Mouse (Mus musculus) neural tube, embryonic 13.5 days (tissue): ENCODE data around the gene Ddias. TPM values are rescaled to one million over a fixed set of nuclear protein-coding genes. Genes with fewer than 3 reads are reported as not detected.
"Not testable (repeated sequence)": the region's sequence is repeated elsewhere in the genome, so short reads cannot be mapped to it uniquely, and the experiment has no call there.

ENCODE experiments used
- ATAC-seq: fragments of 200-750 bp; cut with Nextera tagmentation; 2 replicates; pipeline ENCODE4 v1.8.0; 2017; ENCODE audit warnings: low read depth, mild to moderate bottlenecking, moderate TSS enrichment, moderate library complexity
- H3K27ac ChIP-seq: fragments of 300-500 bp; sonication (generic); replicated peaks from 2 replicates; pipeline ENCODE4 v1.5.1; 2015; ENCODE audit warnings: moderate library complexity, mild to moderate bottlenecking, inconsistent platforms
- H3K27me3 ChIP-seq: fragments of 300-500 bp; sonication (generic); 2 replicates; pipeline ENCODE4 v1.6.1; 2015; ENCODE audit warnings: mild to moderate bottlenecking, inconsistent platforms
- H3K36me3 ChIP-seq: fragments of 300-500 bp; sonication (generic); 2 replicates; pipeline ENCODE4 v1.6.1; 2015; ENCODE audit warnings: mild to moderate bottlenecking, inconsistent platforms
- H3K4me1 ChIP-seq: fragments of 300-500 bp; sonication (generic); replicated peaks from 2 replicates; pipeline ENCODE4 v1.6.1; 2015; ENCODE audit warnings: inconsistent platforms
- H3K4me2 ChIP-seq: fragments of 300-500 bp; sonication (generic); 2 replicates; pipeline ENCODE4 v1.6.1; 2015; ENCODE audit warnings: inconsistent platforms, mild to moderate bottlenecking, moderate library complexity
- H3K4me3 ChIP-seq: fragments of 300-500 bp; sonication (generic); 2 replicates; pipeline ENCODE4 v1.5.1; 2015; ENCODE audit warnings: mild to moderate bottlenecking, inconsistent platforms
- H3K9ac ChIP-seq: fragments of 300-500 bp; sonication (generic); 2 replicates; pipeline ENCODE4 v1.6.1; 2015; ENCODE audit warnings: moderate library complexity, mild to moderate bottlenecking, inconsistent platforms
- H3K9me3 ChIP-seq: fragments of 300-500 bp; sonication (generic); 2 replicates; pipeline ENCODE4 v1.6.1; 2016; ENCODE audit warnings: inconsistent platforms
- WGBS: fragments of 180-500 bp; shearing (Covaris S2); methylation state at CpG from one replicate; pipeline ENCODE4 v1.1.7; 2015; 5-methylcytosine and 5-hydroxymethylcytosine counted together
- polyA plus RNA-seq: library from polyadenylated mRNA; unstranded; fragments of >200 nt; fragmentation: Nextera tagmentation; extraction: Ambion mirVana; gene quantifications from 2 replicates; pipeline ENCODE4 v1.2.1, GENCODE M21; 2015

Gene Ddias
- polyA plus RNA-seq, result 4.9 TPM in 2 replicates

- Histone ChIP-seq H3K27me3 (no peaks in the 10 kb centered on the region), H3K4me1 (peaks cover 32% of the 10 kb centered on the region), H3K9me3 (no peaks in the 10 kb centered on the region), H3K4me3 (peak within 1 kb of the TSS; percentile 61), H3K4me2 (peak within 1 kb of the TSS; percentile 64), H3K36me3 (no peaks in the 10 kb centered on the region), H3K27ac (peak within 1 kb of the TSS; percentile 98), H3K9ac (peak within 1 kb of the TSS; percentile 85)
- under 1% methylated on average over 51 of the region's 53 CpGs for WGBS
- ATAC-seq, result peak; percentile 93
These were observed at the start of gene Ddias, which contains the start of gene Prcp for GRCm38 (mm10) chr7:92874116-92874675. Gene Ddias, minus strand, starts transcription at chr7:92874247. Gene Prcp, plus strand, starts transcription at chr7:92874470.

GRCm38 (mm10) chr7:92920857-92921172, 46.8 kb upstream of the Ddias start:
- Histone ChIP-seq H3K4me2 (no peak overlapping the region), H3K9ac (no peak overlapping the region), H3K27ac (no peak overlapping the region), H3K36me3 (0 out of 2 replicates have a peak, but pooled peaks cover 6% of the 10 kb centered on the region), H3K4me3 (no peak overlapping the region), H3K27me3 (no peaks in the 10 kb centered on the region), H3K4me1 (no peaks in the 10 kb centered on the region), H3K9me3 (no peaks in the 10 kb centered on the region)
- WGBS, result 68% methylated on average over 2 of the region's 2 CpGs
- no peak for ATAC-seq

- H3K4me2 ChIP-seq, result no peak overlapping the region
- H3K9ac ChIP-seq, result no peak overlapping the region
- no peak overlapping the region for H3K4me3 ChIP-seq
- no peaks in the 10 kb centered on the region for H3K9me3 ChIP-seq
- 0 out of 2 replicates have a peak, but pooled peaks cover 6% of the 10 kb centered on the region for H3K36me3 ChIP-seq
- no peak overlapping the region for H3K27ac ChIP-seq
- WGBS, result 82% methylated on average over 6 of the region's 6 CpGs
- H3K27me3 ChIP-seq, result no peaks in the 10 kb centered on the region
- ATAC-seq, result no peak
- no peaks in the 10 kb centered on the region for H3K4me1 ChIP-seq
These were observed 46.3 kb upstream of the Ddias start for GRCm38 (mm10) chr7:92920172-92920856.

- WGBS, result 71% methylated on average over 7 of the region's 7 CpGs
These were observed 30.2 kb upstream of the Ddias start for GRCm38 (mm10) chr7:92904285-92904684.

GRCm38 (mm10) chr7:92903360-92904038, 29.5 kb upstream of the Ddias start:
- no peak overlapping the region for H3K9ac ChIP-seq
- H3K4me1 ChIP-seq, result no peaks in the 10 kb centered on the region
- no peak overlapping the region for H3K4me3 ChIP-seq
- H3K27ac ChIP-seq, result no peak overlapping the region
- no peaks in the 10 kb centered on the region for H3K27me3 ChIP-seq
- no peak overlapping the region for H3K4me2 ChIP-seq
- H3K36me3 ChIP-seq, result no peaks in the 10 kb centered on the region
- no peaks in the 10 kb centered on the region for H3K9me3 ChIP-seq
- ATAC-seq, result peak; percentile 87
- WGBS, result 54% methylated on average over 7 of the region's 7 CpGs

More at GRCm38 (mm10) chr7:92904285-92904684, 30.2 kb upstream of the Ddias start:
- not testable (repeated sequence) for H3K9ac ChIP-seq, H3K27me3 ChIP-seq, H3K4me2 ChIP-seq, H3K9me3 ChIP-seq, H3K36me3 ChIP-seq, H3K4me1 ChIP-seq, H3K4me3 ChIP-seq, H3K27ac ChIP-seq
- ATAC-seq, result 0 out of 2 replicates have a peak, but pooled peaks have one; percentile 59

GRCm38 (mm10) chr7:92897021-92897420, 23.0 kb upstream of the Ddias start:
- Histone ChIP-seq H3K4me2 (no peak overlapping the region), H3K27ac (no peak overlapping the region), H3K36me3 (no peaks in the 10 kb centered on the region), H3K9ac (no peak overlapping the region), H3K27me3 (no peaks in the 10 kb centered on the region), H3K4me3 (no peak overlapping the region), H3K4me1 (no peaks in the 10 kb centered on the region), H3K9me3 (no peaks in the 10 kb centered on the region)
- 62% methylated on average over 2 of the region's 2 CpGs for WGBS
- no peak for ATAC-seq

- no peaks in the 10 kb centered on the region for H3K9me3 ChIP-seq
- no peaks in the 10 kb centered on the region for H3K36me3 ChIP-seq
- no peak overlapping the region for H3K27ac ChIP-seq
- no peak for ATAC-seq
- no peak overlapping the region for H3K4me2 ChIP-seq
- WGBS, result 88% methylated on average over 5 of the region's 5 CpGs
- H3K27me3 ChIP-seq, result no peaks in the 10 kb centered on the region
- no peaks in the 10 kb centered on the region for H3K4me1 ChIP-seq
- no peak overlapping the region for H3K9ac ChIP-seq
- no peak overlapping the region for H3K4me3 ChIP-seq
These were observed 22.0 kb upstream of the Ddias start for GRCm38 (mm10) chr7:92896036-92896435.

GRCm38 (mm10) chr7:92893478-92893877, 19.4 kb upstream of the Ddias start:
- ATAC-seq, result no peak
- Histone ChIP-seq H3K27ac (no peak overlapping the region), H3K9me3 (no peaks in the 10 kb centered on the region), H3K4me3 (no peak overlapping the region), H3K4me2 (no peak overlapping the region), H3K27me3 (no peaks in the 10 kb centered on the region), H3K9ac (no peak overlapping the region), H3K4me1 (0 out of 2 replicates have a peak, but pooled peaks cover 3% of the 10 kb centered on the region), H3K36me3 (no peaks in the 10 kb centered on the region)
- 55% methylated on average over 3 of the region's 3 CpGs for WGBS

GRCm38 (mm10) chr7:92890618-92891230, 16.7 kb upstream of the Ddias start:
- Histone ChIP-seq H3K9me3 (no peaks in the 10 kb centered on the region), H3K4me1 (0 out of 2 replicates have a peak, but pooled peaks cover 3% of the 10 kb centered on the region), H3K4me2 (no peak overlapping the region), H3K36me3 (no peaks in the 10 kb centered on the region), H3K27ac (no peak overlapping the region), H3K27me3 (no peaks in the 10 kb centered on the region), H3K9ac (no peak overlapping the region), H3K4me3 (no peak overlapping the region)
- 35% methylated on average over 4 of the region's 4 CpGs for WGBS
- ATAC-seq, result no peak

- WGBS, result 35% methylated on average over 1 of the region's 1 CpGs
- H3K9ac ChIP-seq, result no peak overlapping the region
- no peak overlapping the region for H3K4me2 ChIP-seq
- H3K27me3 ChIP-seq, result no peaks in the 10 kb centered on the region
- ATAC-seq, result no peak
- no peak overlapping the region for H3K4me3 ChIP-seq
- H3K27ac ChIP-seq, result no peak overlapping the region
- H3K9me3 ChIP-seq, result no peaks in the 10 kb centered on the region
- no peaks in the 10 kb centered on the region for H3K36me3 ChIP-seq
- 0 out of 2 replicates have a peak, but pooled peaks cover 3% of the 10 kb centered on the region for H3K4me1 ChIP-seq
These were observed 16.2 kb upstream of the Ddias start for GRCm38 (mm10) chr7:92890211-92890610.

GRCm38 (mm10) chr7:92887230-92887629, 13.2 kb upstream of the Ddias start:
- H3K9ac ChIP-seq, result no peak overlapping the region
- ATAC-seq, result no peak
- H3K4me1 ChIP-seq, result 0 out of 2 replicates have a peak, but pooled peaks cover 7% of the 10 kb centered on the region
- H3K4me2 ChIP-seq, result no peak overlapping the region
- H3K36me3 ChIP-seq, result no peaks in the 10 kb centered on the region
- H3K27me3 ChIP-seq, result no peaks in the 10 kb centered on the region
- no peak overlapping the region for H3K4me3 ChIP-seq
- H3K9me3 ChIP-seq, result no peaks in the 10 kb centered on the region
- no peak overlapping the region for H3K27ac ChIP-seq
- WGBS, result 90% methylated on average over 5 of the region's 5 CpGs

- Histone ChIP-seq H3K4me2 (no peak overlapping the region), H3K4me1 (0 out of 2 replicates have a peak, but pooled peaks cover 7% of the 10 kb centered on the region), H3K9me3 (no peaks in the 10 kb centered on the region), H3K27me3 (no peaks in the 10 kb centered on the region), H3K36me3 (no peaks in the 10 kb centered on the region), H3K9ac (no peak overlapping the region), H3K27ac (no peak overlapping the region), H3K4me3 (no peak overlapping the region)
- ATAC-seq, result no peak
- WGBS, result 86% methylated on average over 7 of the region's 7 CpGs
These were observed 12.8 kb upstream of the Ddias start for GRCm38 (mm10) chr7:92886801-92887200.
